Mouse (Mus musculus) hindbrain, embryonic 10.5 days (tissue): ENCODE results near the gene Olfr698. TPM values are rescaled to one million over a fixed set of nuclear protein-coding genes. Genes with fewer than 3 reads are reported as not detected.
"Not testable (repeated sequence)": the region's sequence is repeated elsewhere in the genome, so short reads cannot be mapped to it uniquely, and the experiment has no call there.

Experiments
- DNase-seq: peaks from one replicate; pipeline ENCODE4 v3.0.0-alpha.2; 2017; ENCODE audit warnings: low spot score
- H3K27ac ChIP-seq: fragments of 300-500 bp; sonication (generic); 2 replicates; pipeline ENCODE4 v1.5.1; 2016; ENCODE audit warnings: mild to moderate bottlenecking, moderate library complexity
- H3K27me3 ChIP-seq: fragments of 300-500 bp; sonication (generic); 2 replicates; pipeline ENCODE4 v1.6.1; 2016; ENCODE audit warnings: mild to moderate bottlenecking; ENCODE audit not compliant: poor library complexity, insufficient read depth, severe bottlenecking
- H3K36me3 ChIP-seq: fragments of 300-500 bp; sonication (generic); 2 replicates; pipeline ENCODE4 v1.6.1; 2016; ENCODE audit warnings: mild to moderate bottlenecking, moderate library complexity
- H3K4me1 ChIP-seq: fragments of 300-500 bp; sonication (generic); replicated peaks from 2 replicates; pipeline ENCODE4 v1.6.1; 2016; ENCODE audit warnings: mild to moderate bottlenecking
- H3K4me3 ChIP-seq: fragments of 300-500 bp; sonication (generic); 2 replicates; pipeline ENCODE4 v1.5.1; 2016; ENCODE audit warnings: mild to moderate bottlenecking, moderate library complexity
- H3K9me3 ChIP-seq: fragments of 300-500 bp; sonication (generic); 2 replicates; pipeline ENCODE4 v1.6.1; 2016; ENCODE audit warnings: mild to moderate bottlenecking, moderate library complexity
- WGBS: fragments of 180-500 bp; shearing (Covaris S2); methylation state at CpG from one replicate; pipeline ENCODE4 v1.1.7; 2016; 5-methylcytosine and 5-hydroxymethylcytosine counted together
- polyA plus RNA-seq: library from polyadenylated mRNA; unstranded; fragments of >200 nt; fragmentation: Nextera tagmentation; extraction: Ambion mirVana; gene quantifications from 2 replicates; pipeline ENCODE4 v1.2.1, GENCODE M21; 2016

Gene Olfr698
- polyA plus RNA-seq = not detected in 2 replicates

DNA sequence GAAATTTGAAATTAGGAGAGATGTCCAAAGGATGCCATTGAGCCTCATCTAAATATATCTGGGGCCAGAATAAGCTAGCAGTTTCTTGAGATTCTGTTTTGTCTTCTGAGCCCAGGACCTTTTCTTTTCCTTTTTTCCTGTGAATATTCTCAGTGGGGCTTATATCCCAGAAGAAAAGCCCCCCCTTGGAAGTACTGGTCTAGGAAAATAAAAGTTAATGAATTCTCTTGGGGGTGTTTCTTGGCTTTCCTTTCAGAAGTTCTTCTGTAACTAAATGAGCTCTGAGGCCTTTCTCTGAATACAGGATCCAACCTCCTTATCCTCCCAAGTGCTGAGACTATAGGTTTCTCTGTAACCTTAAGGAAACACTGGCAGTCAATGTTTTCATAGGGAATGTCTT, at the start of gene Olfr698:
Gene Olfr698, minus strand, starts transcription at position 101 of the 400 bp plus-strand sequence.
- H3K36me3 ChIP-seq = no peaks in the 10 kb centered on the region
- H3K27ac ChIP-seq = no peak within 1 kb of the TSS
- no peaks in the 10 kb centered on the region for H3K4me1 ChIP-seq
- H3K9me3 ChIP-seq = no peaks in the 10 kb centered on the region
- H3K4me3 ChIP-seq = no peak within 1 kb of the TSS
- DNase-seq = no peak
- no peaks in the 10 kb centered on the region for H3K27me3 ChIP-seq

DNA sequence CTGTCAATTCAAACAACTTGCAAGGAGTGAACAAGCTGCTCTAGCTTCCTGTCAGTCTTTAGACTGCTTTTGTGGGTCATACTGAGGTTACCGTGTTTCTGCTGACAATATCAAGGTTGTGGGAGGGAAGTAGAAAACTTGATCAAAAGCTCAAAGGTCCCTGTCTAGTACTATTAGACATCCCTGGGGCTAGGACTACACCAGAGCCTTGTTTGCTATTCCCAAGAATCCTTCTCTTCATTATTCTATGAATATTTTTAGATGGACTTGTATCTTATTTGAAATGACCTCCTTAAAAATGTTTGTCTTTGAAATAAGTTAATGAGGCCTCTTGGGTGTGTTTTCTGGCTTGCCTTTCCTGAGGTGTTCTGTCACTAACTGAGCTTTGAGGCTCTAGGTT, 37.9 kb upstream of the Olfr698 start, which contains the start of gene Olfr699:
Gene Olfr699, minus strand, starts transcription at position 101 of the 400 bp plus-strand sequence.
- Histone ChIP-seq H3K4me3 (no peak within 1 kb of the TSS), H3K9me3 (no peaks in the 10 kb centered on the region), H3K36me3 (no peaks in the 10 kb centered on the region), H3K27me3 (no peaks in the 10 kb centered on the region), H3K4me1 (no peaks in the 10 kb centered on the region), H3K27ac (no peak within 1 kb of the TSS)
- 86% methylated on average over 1 of the region's 1 CpGs for WGBS
- DNase-seq = no peak

- Histone ChIP-seq H3K27ac (no peak overlapping the region), H3K4me1 (no peaks in the 10 kb centered on the region), H3K4me3 (no peak overlapping the region), H3K27me3 (no peaks in the 10 kb centered on the region), H3K9me3 (no peaks in the 10 kb centered on the region), H3K36me3 (no peaks in the 10 kb centered on the region)
- DNase-seq = no peak
These were observed 33.1 kb upstream of the Olfr698 start for GRCm38 (mm10) chr7:106788330-106788729.

- not testable (repeated sequence) for H3K4me1 ChIP-seq, H3K4me3 ChIP-seq, DNase-seq, H3K27ac ChIP-seq, H3K27me3 ChIP-seq, H3K9me3 ChIP-seq, H3K36me3 ChIP-seq
- WGBS = 96% methylated on average over 2 of the region's 2 CpGs
These were observed 5.8 kb upstream of the Olfr698 start for GRCm38 (mm10) chr7:106761008-106761407.

- no peak overlapping the region for H3K27ac ChIP-seq
- H3K9me3 ChIP-seq = no peaks in the 10 kb centered on the region
- no peaks in the 10 kb centered on the region for H3K36me3 ChIP-seq
- no peaks in the 10 kb centered on the region for H3K4me1 ChIP-seq
- no peaks in the 10 kb centered on the region for H3K27me3 ChIP-seq
- DNase-seq = no peak
- WGBS = 87% methylated on average over 2 of the region's 2 CpGs
- no peak overlapping the region for H3K4me3 ChIP-seq
These were observed 3.6 kb upstream of the Olfr698 start for GRCm38 (mm10) chr7:106758800-106759199.

GRCm38 (mm10) chr7:106745811-106746210, 9.4 kb downstream of the Olfr698 start:
- no peak overlapping the region for H3K27ac ChIP-seq
- no peaks in the 10 kb centered on the region for H3K4me1 ChIP-seq
- no peak for DNase-seq
- H3K9me3 ChIP-seq = no peaks in the 10 kb centered on the region
- no peaks in the 10 kb centered on the region for H3K27me3 ChIP-seq
- H3K4me3 ChIP-seq = no peak overlapping the region
- no peaks in the 10 kb centered on the region for H3K36me3 ChIP-seq
- WGBS = 90% methylated on average over 5 of the region's 5 CpGs

DNA sequence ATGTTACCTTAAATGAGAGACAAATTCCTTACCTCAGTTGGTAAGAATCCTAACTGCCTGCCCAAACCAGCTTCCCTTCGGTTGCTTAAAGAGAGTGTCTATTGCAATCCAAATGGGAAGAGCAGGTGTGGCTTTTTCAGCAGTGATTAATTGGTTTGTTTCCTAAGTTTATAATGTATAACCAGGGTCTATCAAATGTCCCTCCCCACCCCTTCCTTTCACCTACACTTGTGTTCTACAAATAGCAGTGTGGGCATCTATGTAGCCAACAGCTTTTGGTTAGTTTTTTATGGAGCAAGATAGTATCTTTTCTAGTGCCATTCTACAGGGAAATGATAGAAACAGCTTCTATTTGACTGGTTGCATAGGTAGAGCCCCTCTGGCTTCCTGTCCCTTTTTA, 12.9 kb downstream of the Olfr698 start, which contains the start of gene Olfr697:
Gene Olfr697, minus strand, starts transcription at position 101 of the 400 bp plus-strand sequence.
- no peaks in the 10 kb centered on the region for H3K36me3 ChIP-seq
- no peaks in the 10 kb centered on the region for H3K9me3 ChIP-seq
- H3K27ac ChIP-seq = no peak within 1 kb of the TSS
- no peak within 1 kb of the TSS for H3K4me3 ChIP-seq
- no peak for DNase-seq
- no peaks in the 10 kb centered on the region for H3K27me3 ChIP-seq
- 84% methylated on average over 1 of the region's 1 CpGs for WGBS
- H3K4me1 ChIP-seq = no peaks in the 10 kb centered on the region

GRCm38 (mm10) chr7:106737028-106737427, 18.2 kb downstream of the Olfr698 start:
- no peak for DNase-seq

GRCm38 (mm10) chr7:106733717-106734116, 21.5 kb downstream of the Olfr698 start:
- no peak overlapping the region for H3K27ac ChIP-seq
- DNase-seq = no peak
- H3K9me3 ChIP-seq = no peaks in the 10 kb centered on the region
- no peaks in the 10 kb centered on the region for H3K4me1 ChIP-seq
- no peaks in the 10 kb centered on the region for H3K27me3 ChIP-seq
- H3K4me3 ChIP-seq = no peak overlapping the region
- H3K36me3 ChIP-seq = no peaks in the 10 kb centered on the region
- 79% methylated on average over 2 of the region's 2 CpGs for WGBS

More at GRCm38 (mm10) chr7:106737028-106737427, 18.2 kb downstream of the Olfr698 start:
- Histone ChIP-seq H3K27ac (no peak overlapping the region), H3K9me3 (no peaks in the 10 kb centered on the region), H3K4me3 (no peak overlapping the region), H3K36me3 (no peaks in the 10 kb centered on the region), H3K27me3 (no peaks in the 10 kb centered on the region), H3K4me1 (no peaks in the 10 kb centered on the region)

DNA sequence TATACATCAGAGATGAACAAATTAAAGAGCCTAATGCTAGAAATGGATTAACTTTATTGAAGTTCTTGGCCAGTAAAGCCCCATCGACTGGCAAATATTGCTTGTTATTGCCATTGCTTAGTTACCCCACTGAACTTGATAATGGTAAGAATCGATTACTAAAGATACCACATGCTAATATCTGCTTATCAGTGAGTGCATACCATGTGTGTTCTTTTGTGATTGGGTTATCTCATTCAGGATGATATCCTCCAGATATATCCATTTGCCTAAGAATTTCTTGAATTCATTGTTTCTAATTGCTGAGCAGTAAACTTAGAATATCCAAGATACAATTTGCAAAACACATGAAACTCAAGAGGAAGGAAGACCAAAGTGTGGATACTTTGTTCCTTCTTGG, 29.5 kb downstream of the Olfr698 start:
- DNase-seq, H3K9me3 ChIP-seq, H3K27ac ChIP-seq, H3K4me1 ChIP-seq, H3K27me3 ChIP-seq, H3K36me3 ChIP-seq, H3K4me3 ChIP-seq: not testable (repeated sequence)
- WGBS = 85% methylated on average over 2 of the region's 2 CpGs

DNA sequence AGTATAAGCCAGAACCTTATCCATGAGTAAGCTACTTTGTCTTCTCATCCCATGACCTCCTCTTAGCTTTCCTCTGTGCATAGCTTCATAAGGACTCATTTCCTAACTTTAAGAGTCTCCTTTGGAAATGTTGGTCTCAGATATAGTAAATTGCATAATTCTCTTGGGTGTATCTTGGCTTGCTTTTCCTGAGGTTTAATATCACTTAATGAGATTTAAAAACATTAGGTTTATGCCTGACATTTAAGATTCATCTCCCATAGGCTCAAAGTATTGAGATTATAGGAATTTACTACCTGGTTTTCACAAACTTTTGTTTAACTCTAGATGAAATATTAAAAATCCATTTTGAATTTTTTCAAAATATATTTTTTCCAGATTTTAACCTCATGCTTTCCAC, 38.9 kb downstream of the Olfr698 start, which contains the start of gene Olfr695:
Gene Olfr695, minus strand, starts transcription at position 101 of the 400 bp plus-strand sequence.
- H3K9me3 ChIP-seq = no peaks in the 10 kb centered on the region
- H3K4me3 ChIP-seq = no peak within 1 kb of the TSS
- DNase-seq = no peak
- no peak within 1 kb of the TSS for H3K27ac ChIP-seq
- H3K27me3 ChIP-seq = no peaks in the 10 kb centered on the region
- H3K36me3 ChIP-seq = no peaks in the 10 kb centered on the region
- no peaks in the 10 kb centered on the region for H3K4me1 ChIP-seq

- no peak overlapping the region for H3K4me3 ChIP-seq
- 88% methylated on average over 6 of the region's 6 CpGs for WGBS
- no peak for DNase-seq
- no peak overlapping the region for H3K27ac ChIP-seq
- no peaks in the 10 kb centered on the region for H3K4me1 ChIP-seq
- no peaks in the 10 kb centered on the region for H3K9me3 ChIP-seq
- H3K36me3 ChIP-seq = no peaks in the 10 kb centered on the region
- H3K27me3 ChIP-seq = no peaks in the 10 kb centered on the region
These were observed 43.7 kb downstream of the Olfr698 start for GRCm38 (mm10) chr7:106711463-106711862.

DNA sequence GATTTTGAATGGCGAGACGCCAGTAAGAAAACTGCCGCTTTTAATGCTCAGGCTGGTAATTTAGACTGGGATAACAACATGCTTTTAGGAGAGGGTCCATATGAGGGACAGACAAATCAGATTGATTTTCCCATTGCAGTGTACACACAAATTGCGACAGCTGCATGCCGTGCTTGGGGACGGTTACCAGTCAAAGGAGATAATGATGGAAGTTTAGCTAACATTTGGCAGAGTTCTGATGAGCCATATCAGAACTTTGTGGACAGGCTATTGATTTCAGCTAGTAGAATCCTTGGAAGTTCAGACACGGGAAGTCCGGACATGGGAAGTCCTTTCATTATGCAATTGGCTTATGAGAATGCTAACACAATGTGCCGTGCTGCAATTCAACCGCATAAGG, 47.5 kb downstream of the Olfr698 start:
- H3K4me3 ChIP-seq, DNase-seq, H3K4me1 ChIP-seq, H3K27ac ChIP-seq, H3K27me3 ChIP-seq, H3K9me3 ChIP-seq, H3K36me3 ChIP-seq: not testable (repeated sequence)
- WGBS = 90% methylated on average over 10 of the region's 10 CpGs
